Mouse (Mus musculus) gonadal fat pad, adult 2 months (tissue): ENCODE results near the gene Cc2d2b. TPM values are rescaled to one million over a fixed set of nuclear protein-coding genes. Genes with fewer than 3 reads are reported as not detected.

ENCODE experiments used
- DNase-seq: peaks from one replicate; pipeline ENCODE4 v3.0.0-alpha.2; 2012; ENCODE audit warnings: low read depth
- polyA plus RNA-seq: library from polyadenylated mRNA; depleted of rRNA; stranded (reverse); fragments of >200 nt; gene quantifications from 2 replicates; pipeline ENCODE4 v1.2.3, GENCODE M21; 2012; rRNA removed

Cc2d2b gene
- polyA plus RNA-seq, 1 experiment = 0.05 TPM

DNA sequence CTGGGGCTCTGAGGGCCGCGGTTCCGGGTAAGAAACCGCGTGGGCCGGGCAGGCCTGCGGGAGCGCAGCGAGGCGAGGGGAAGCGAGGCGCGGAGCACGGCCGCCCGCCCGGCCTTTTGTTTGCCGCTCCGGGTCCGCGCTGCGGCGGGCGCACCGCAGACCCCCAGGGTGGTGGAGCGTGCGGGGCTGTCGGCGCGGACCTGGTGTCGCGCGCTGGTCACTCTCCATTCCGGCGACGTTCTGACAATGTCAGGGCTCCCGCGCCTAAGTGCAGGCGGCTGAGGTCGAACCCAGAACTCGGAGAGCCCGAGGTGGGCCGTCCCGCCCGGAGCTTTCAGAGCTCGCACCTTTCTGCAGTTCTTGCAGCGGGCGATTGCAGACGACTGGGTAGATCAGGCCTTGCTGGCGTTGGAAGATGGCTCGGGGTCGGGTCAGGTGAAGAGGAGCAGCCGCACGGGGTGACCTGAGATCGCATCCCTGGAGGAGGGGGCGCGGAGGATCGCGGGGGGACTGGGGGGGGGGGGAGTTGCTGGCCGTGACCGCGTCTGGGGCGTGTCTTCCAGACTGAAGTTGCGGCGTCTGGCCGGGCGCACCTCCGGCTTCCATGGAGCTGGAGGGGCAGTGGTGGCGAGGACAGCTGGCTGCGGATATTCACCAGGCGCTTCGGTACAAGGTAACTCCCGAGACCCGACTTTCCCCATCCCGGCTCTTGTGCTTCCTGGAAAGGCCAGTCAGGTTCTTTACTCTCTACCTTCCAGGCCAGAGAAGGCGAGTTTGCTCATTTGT lies 83.1 kb downstream of the Cc2d2b start:
- DNase-seq = no peak

GRCm38 (mm10) chr19:40832361-40832760 lies 83.8 kb downstream of the Cc2d2b start:
- no peak for DNase-seq

- no peak for DNase-seq
These were observed 85.9 kb downstream of the Cc2d2b start for GRCm38 (mm10) chr19:40834436-40834835.

DNA sequence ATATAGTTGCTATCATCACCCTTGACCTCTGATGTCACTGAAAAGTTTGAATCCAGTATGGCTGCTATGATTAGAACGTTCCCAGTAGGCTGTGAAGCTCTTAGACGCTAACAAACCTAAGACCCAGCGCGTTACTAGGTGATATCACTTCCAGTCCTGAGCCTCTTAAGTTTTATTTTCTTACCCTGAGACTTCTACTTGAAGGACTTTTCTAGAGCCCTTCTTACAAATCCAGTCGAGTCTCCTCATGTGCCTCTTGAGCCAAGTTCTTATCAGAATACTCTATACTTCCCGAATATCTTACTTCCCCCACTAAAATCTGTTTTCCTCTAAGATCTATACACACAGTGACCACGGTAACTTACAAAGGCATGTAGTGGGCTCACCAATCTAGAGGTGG lies 89.7 kb downstream of the Cc2d2b start:
- no peak for DNase-seq

- DNase-seq = no peak
These were observed 91.8 kb downstream of the Cc2d2b start for GRCm38 (mm10) chr19:40840303-40840702.

- no peak for DNase-seq
These were observed 92.5 kb downstream of the Cc2d2b start for GRCm38 (mm10) chr19:40841083-40841482.

DNA sequence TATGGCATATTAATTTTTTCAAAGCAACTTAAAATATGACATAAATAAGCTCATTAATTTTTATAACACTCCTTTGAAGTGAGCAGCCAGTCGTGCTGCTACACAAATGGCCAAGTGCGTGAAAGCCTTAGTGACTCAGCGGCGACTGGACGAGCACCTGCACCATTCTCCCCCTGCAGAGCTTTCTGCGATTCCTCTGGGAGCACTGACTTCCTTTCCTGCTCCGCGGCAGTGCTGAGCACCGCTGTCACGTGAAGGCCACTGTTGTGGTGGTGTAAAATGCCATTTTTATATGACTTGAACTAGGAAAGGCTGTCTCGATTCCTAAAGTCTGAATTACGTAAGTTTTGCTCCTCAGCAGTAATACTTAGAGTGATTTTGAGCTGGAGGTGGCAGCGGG lies 93.0 kb downstream of the Cc2d2b start:
- no peak for DNase-seq

- no peak for DNase-seq
These were observed 96.2 kb downstream of the Cc2d2b start for GRCm38 (mm10) chr19:40844731-40845130.

GRCm38 (mm10) chr19:40849391-40849790 lies 100.8 kb downstream of the Cc2d2b start:
- no peak for DNase-seq

GRCm38 (mm10) chr19:40859555-40859954 lies 111.0 kb downstream of the Cc2d2b start:
- peak; percentile 81 for DNase-seq

DNA sequence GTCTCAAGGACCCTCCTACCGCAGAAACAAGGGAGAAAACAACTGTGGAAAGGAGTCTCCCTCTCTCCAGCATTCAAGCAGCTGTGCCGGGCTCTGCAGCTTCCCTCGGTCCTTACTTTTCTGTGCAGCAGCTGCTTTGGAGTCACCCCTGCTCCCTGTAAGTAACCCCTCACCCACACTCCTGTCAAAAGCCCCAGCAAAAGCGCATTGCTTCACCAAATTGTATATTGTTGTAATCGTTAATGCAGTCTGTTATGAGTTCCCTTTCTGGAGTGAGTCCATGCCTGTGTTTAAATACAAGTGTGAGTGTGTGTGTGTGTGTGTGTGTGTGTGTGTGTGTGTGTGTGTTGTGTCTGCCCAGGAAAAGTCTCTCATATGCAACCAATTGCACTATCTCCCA lies 119.7 kb downstream of the Cc2d2b start:
- DNase-seq = no peak

DNA sequence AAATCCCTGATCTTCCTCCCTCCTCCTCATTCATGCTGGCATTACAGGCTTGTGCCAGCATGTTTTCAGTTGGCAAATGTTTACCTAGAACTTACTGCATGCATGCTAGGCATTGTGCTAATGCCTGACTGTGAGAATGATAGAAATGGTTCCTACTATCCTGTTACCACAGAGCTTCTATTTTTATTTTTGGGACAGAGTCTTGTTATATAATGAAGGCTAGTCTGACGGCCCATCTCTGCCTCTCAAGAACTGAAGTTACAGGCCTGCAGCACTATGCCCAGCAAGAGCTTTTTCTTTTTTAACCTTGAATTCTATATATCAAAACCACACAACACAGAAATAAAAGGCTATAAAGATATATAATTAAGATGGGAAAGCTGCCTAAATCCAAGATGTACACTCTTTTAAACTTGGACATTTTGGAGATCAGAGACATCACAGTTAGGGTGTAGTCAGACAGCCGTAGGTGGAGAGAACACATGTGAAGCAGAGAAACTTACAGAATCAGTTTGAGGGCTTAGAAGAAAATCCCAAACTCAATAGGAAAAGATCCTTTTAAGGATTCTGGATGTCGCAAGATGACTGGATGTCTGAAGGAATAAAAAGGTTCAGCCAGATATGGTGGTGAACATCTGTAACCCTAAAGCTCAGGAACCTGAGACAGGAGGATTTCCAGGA lies 121.0 kb downstream of the Cc2d2b start:
- DNase-seq = no peak

- no peak for DNase-seq
These were observed 124.6 kb downstream of the Cc2d2b start for GRCm38 (mm10) chr19:40872955-40873665.

Other genes with a start within 250 kb of the Cc2d2b start
- gene Sorbs1, start 235.0 kb upstream of the Cc2d2b start, polyA plus RNA-seq = 113 and 122 TPM in 2 replicates
- gene Aldh18a1, start 160.3 kb upstream of the Cc2d2b start, polyA plus RNA-seq = 24.8 and 26.1 TPM in 2 replicates
- gene Tctn3, start 136.5 kb upstream of the Cc2d2b start, polyA plus RNA-seq = 13.5 and 14.1 TPM in 2 replicates
- 23.8 and 24.3 TPM in 2 replicates for gene Entpd1, start 136.4 kb upstream of the Cc2d2b start, polyA plus RNA-seq
- gene Ccnj, start 82.5 kb downstream of the Cc2d2b start, polyA plus RNA-seq = 5.1 and 6.9 TPM in 2 replicates
- gene Zfp518a, start 146.0 kb downstream of the Cc2d2b start, polyA plus RNA-seq = 2.0 TPM in 2 replicates
- gene Blnk, start 245.8 kb downstream of the Cc2d2b start, polyA plus RNA-seq = 12.1 and 19.6 TPM in 2 replicates